In the genomic region with DNA sequence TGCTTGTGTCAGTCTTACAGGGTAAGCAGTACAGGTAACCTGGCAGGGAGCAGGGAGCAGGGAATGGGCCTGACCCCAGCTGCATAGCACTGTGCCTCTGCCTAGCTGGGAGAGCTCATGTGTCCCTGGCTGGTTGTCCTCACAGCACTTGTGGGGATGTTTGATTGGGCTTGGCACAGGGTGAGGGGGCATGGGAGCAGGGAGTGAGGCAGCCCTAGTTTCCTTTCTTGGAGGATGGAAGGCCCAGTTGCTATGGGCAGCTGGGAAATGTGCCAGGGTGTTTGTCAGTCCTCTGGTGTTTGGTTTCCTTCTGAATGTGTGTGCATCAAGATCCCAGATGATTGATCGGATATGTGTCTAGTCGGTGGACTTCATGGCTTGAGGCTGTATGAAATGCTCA, we compare ENCODE assay signal across 8 mouse cellular contexts. TPM values are rescaled to one million over a fixed set of nuclear protein-coding genes. Genes with fewer than 3 reads are reported as not detected.
DNase-seq lines count a peak whose midpoint lies in the region; ATAC-seq and TF ChIP-seq lines count a peak whose summit lies in the region.

No protein-coding gene starts in this region.

- H3K27me3 ChIP-seq in hindbrain, embryonic 16.5 days (replicated peaks; ENCODE audit: control insufficient read depth, insufficient read depth, low read length) = no peaks in the 10 kb centered on the region
- no peaks in the 10 kb centered on the region for H3K27me3 ChIP-seq in midbrain, postnatal 0 days (ENCODE audit: insufficient read depth, low read length)

- H3K27ac ChIP-seq in hindbrain, embryonic 16.5 days (ENCODE audit: low read depth, low read length) = peak overlapping the region; percentile 5; the same call in 1 of the 2 replicates
- H3K27ac ChIP-seq in midbrain, postnatal 0 days (ENCODE audit: low read depth, low read length) = peak overlapping the region; percentile 12; the same call in 1 of the 2 replicates

- WGBS in hindbrain, embryonic 16.5 days = 49% methylated on average over 2 of the region's 2 CpGs
- 70% methylated on average over 2 of the region's 2 CpGs for WGBS in midbrain, postnatal 0 days

- H3K4me3 ChIP-seq in hindbrain, embryonic 16.5 days (ENCODE audit: low read length) = no peak overlapping the region
- H3K4me3 ChIP-seq in midbrain, postnatal 0 days (ENCODE audit: low read depth, low read length) = no peak overlapping the region

- peaks cover 27% of the 10 kb centered on the region for H3K4me1 ChIP-seq in hindbrain, embryonic 16.5 days (ENCODE audit: control insufficient read depth, insufficient read depth, low read depth, low read length)
- peaks cover 2% of the 10 kb centered on the region; the same call in 1 of the 2 replicates for H3K4me1 ChIP-seq in midbrain, postnatal 0 days (ENCODE audit: insufficient read depth, low read length)

- no peak overlapping the region for H3K9ac ChIP-seq in hindbrain, embryonic 16.5 days (ENCODE audit: low read depth, low read length)
- no peak overlapping the region for H3K9ac ChIP-seq in midbrain, postnatal 0 days (replicated peaks; ENCODE audit: low read length, poor library complexity, severe bottlenecking)

- peak; percentile 86 for ATAC-seq in hindbrain, embryonic 16.5 days
- ATAC-seq in midbrain, postnatal 0 days (ENCODE audit: low FRiP score) = peak; percentile 51; the same call in 1 of the 2 replicates

- DNase-seq in cerebellum, adult 9-11 months = peak; percentile 13
- DNase-seq in cerebellum, postnatal 36 days = no peak
- DNase-seq in kidney, postnatal 10 days = peak; percentile 37
- no peak for DNase-seq in kidney, adult 9 months
- peak; percentile 84 for DNase-seq in midbrain, postnatal 0 days (ENCODE audit: low spot score)
- no peak for DNase-seq in spleen, postnatal 14 days (ENCODE audit: low spot score in 2 of 2)
- DNase-seq in ovary, postnatal 10 days (ENCODE audit: low spot score) = no peak

- no peak overlapping the region for H3K4me2 ChIP-seq in hindbrain, embryonic 16.5 days (ENCODE audit: low read length)
- no peak overlapping the region for H3K4me2 ChIP-seq in midbrain, postnatal 0 days (ENCODE audit: low read depth, low read length, poor library complexity, severe bottlenecking)

- H3K9me3 ChIP-seq in hindbrain, embryonic 16.5 days (ENCODE audit: control insufficient read depth, low read length) = no peaks in the 10 kb centered on the region
- no peaks in the 10 kb centered on the region for H3K9me3 ChIP-seq in midbrain, postnatal 0 days (ENCODE audit: low read length)

- no peaks in the 10 kb centered on the region for H3K36me3 ChIP-seq in hindbrain, embryonic 16.5 days (ENCODE audit: control insufficient read depth, insufficient read depth, low read length)
- no peaks in the 10 kb centered on the region for H3K36me3 ChIP-seq in midbrain, postnatal 0 days (ENCODE audit: insufficient read depth, low read length)

- no peak for TF ChIP-seq CTCF in midbrain, postnatal 0 days (IDR thresholded peaks at IDR 0.05)

RNA-seq across cellular contexts. Expression of gene Rgs12, which starts 7.8 kb away (rescaled TPM):
- polyA plus RNA-seq in hindbrain, embryonic 16.5 days (2015; fragmentation: Nextera tagmentation; extraction: Ambion mirVana) = 40.3 and 41.1 TPM in 2 replicates
- total RNA-seq in midbrain, postnatal 0 days (2014; rRNA removed) = 54.8 and 60.8 TPM in 2 replicates
- 29.9 and 30.5 TPM in 2 replicates for polyA plus RNA-seq in midbrain, postnatal 0 days (2015; fragmentation: Nextera tagmentation; extraction: Ambion mirVana)

RNA-seq across cellular contexts. Expression of gene Msantd1, which starts 49.2 kb away (rescaled TPM):
- 6.1 and 6.9 TPM in 2 replicates for polyA plus RNA-seq in hindbrain, embryonic 16.5 days (2015; fragmentation: Nextera tagmentation; extraction: Ambion mirVana)
- total RNA-seq in midbrain, postnatal 0 days (2014; rRNA removed) = 17.0 and 21.0 TPM in 2 replicates
- polyA plus RNA-seq in midbrain, postnatal 0 days (2015; fragmentation: Nextera tagmentation; extraction: Ambion mirVana) = 13.3 and 13.5 TPM in 2 replicates

Comparison
In these comparisons a context has a peak if more than half of its experiments do, and no peak if none do; other contexts are left out.
1. DNase-seq: peak in cerebellum, adult 9-11 months (single experiment), kidney, postnatal 10 days (single experiment) and midbrain, postnatal 0 days (single experiment); none in cerebellum, postnatal 36 days (0 of 2), kidney, adult 9 months (single experiment), spleen, postnatal 14 days (0 of 2) and ovary, postnatal 10 days (single experiment).